Mouse (Mus musculus) E14TG2a.4 (cell line): Measurements from ENCODE around the gene Rho.

ENCODE experiments used
- H3K27me3 ChIP-seq: 2 replicates; pipeline ENCODE4 v1.6.1; 2014; ENCODE audit warnings: low read length, control low read depth; ENCODE audit not compliant: insufficient read depth
- H3K36me3 ChIP-seq: 2 replicates; pipeline ENCODE4 v1.6.1; 2014; ENCODE audit warnings: low read length, control low read depth; ENCODE audit not compliant: insufficient read depth
- H3K4me1 ChIP-seq: replicated peaks from 2 replicates; pipeline ENCODE4 v1.6.1; 2014; ENCODE audit warnings: low read depth, low read length, control low read depth
- H3K4me3 ChIP-seq: replicated peaks from 2 replicates; pipeline ENCODE4 v1.5.1; 2014; ENCODE audit warnings: mild to moderate bottlenecking, low read length
- H3K9me3 ChIP-seq: 2 replicates; pipeline ENCODE4 v1.6.1; 2014; ENCODE audit warnings: low read length, control low read depth
- CTCF ChIP-seq: conservative IDR thresholded peaks from 2 replicates; pipeline ENCODE4 v1.5.1; 2014; ENCODE audit warnings: low read length
- NANOG ChIP-seq: IDR thresholded peaks from 2 replicates; pipeline ENCODE4 v1.6.1; 2014; ENCODE audit warnings: borderline replicate concordance, low read length, mixed read lengths
- POU5F1 ChIP-seq: IDR thresholded peaks from 2 replicates; pipeline ENCODE4 v1.6.1; 2014; ENCODE audit warnings: low read length, borderline replicate concordance

Gene Rho

GRCm38 (mm10) chr6:115969952-115970351 is 38.4 kb downstream of the Rho start:
- H3K9me3 ChIP-seq, result no peaks in the 10 kb centered on the region
- no peaks in the 10 kb centered on the region for H3K36me3 ChIP-seq
- TF ChIP-seq NANOG (no peak), CTCF (no peak), POU5F1 (no peak)
- H3K27me3 ChIP-seq, result peaks cover 31% of the 10 kb centered on the region
- H3K4me3 ChIP-seq, result no peak overlapping the region
- H3K4me1 ChIP-seq, result peaks cover 15% of the 10 kb centered on the region

GRCm38 (mm10) chr6:115971273-115972060 is 39.9 kb downstream of the Rho start:
- Histone ChIP-seq H3K9me3 (no peaks in the 10 kb centered on the region), H3K36me3 (no peaks in the 10 kb centered on the region), H3K4me3 (no peak overlapping the region), H3K4me1 (peaks cover 11% of the 10 kb centered on the region), H3K27me3 (peaks cover 32% of the 10 kb centered on the region)
- TF ChIP-seq CTCF, result no peak
- TF ChIP-seq NANOG, result no peak
- no peak for TF ChIP-seq POU5F1

GRCm38 (mm10) chr6:115972083-115972764 is 40.7 kb downstream of the Rho start:
- Histone ChIP-seq H3K4me3 (no peak overlapping the region), H3K36me3 (no peaks in the 10 kb centered on the region), H3K9me3 (no peaks in the 10 kb centered on the region), H3K4me1 (peaks cover 10% of the 10 kb centered on the region), H3K27me3 (peaks cover 32% of the 10 kb centered on the region)
- TF ChIP-seq NANOG (no peak), POU5F1 (no peak), CTCF (no peak)

GRCm38 (mm10) chr6:115973139-115973875 is 41.8 kb downstream of the Rho start:
- no peak for TF ChIP-seq POU5F1
- TF ChIP-seq CTCF, result no peak
- no peak for TF ChIP-seq NANOG
- no peaks in the 10 kb centered on the region for H3K9me3 ChIP-seq
- H3K4me1 ChIP-seq, result peaks cover 10% of the 10 kb centered on the region
- peaks cover 23% of the 10 kb centered on the region for H3K27me3 ChIP-seq
- no peaks in the 10 kb centered on the region for H3K36me3 ChIP-seq
- H3K4me3 ChIP-seq, result no peak overlapping the region

GRCm38 (mm10) chr6:115973881-115974662 is 42.5 kb downstream of the Rho start:
- H3K4me1 ChIP-seq, result peaks cover 14% of the 10 kb centered on the region
- no peak overlapping the region for H3K4me3 ChIP-seq
- H3K9me3 ChIP-seq, result no peaks in the 10 kb centered on the region
- H3K36me3 ChIP-seq, result no peaks in the 10 kb centered on the region
- peaks cover 22% of the 10 kb centered on the region for H3K27me3 ChIP-seq
- TF ChIP-seq CTCF, result no peak
- TF ChIP-seq POU5F1, result no peak
- no peak for TF ChIP-seq NANOG

GRCm38 (mm10) chr6:115975606-115976005 is 44.1 kb downstream of the Rho start:
- Histone ChIP-seq H3K4me1 (peaks cover 21% of the 10 kb centered on the region), H3K36me3 (no peaks in the 10 kb centered on the region), H3K9me3 (no peaks in the 10 kb centered on the region), H3K27me3 (peaks cover 20% of the 10 kb centered on the region), H3K4me3 (no peak overlapping the region)
- no peak for TF ChIP-seq POU5F1
- TF ChIP-seq CTCF, result no peak
- TF ChIP-seq NANOG, result no peak

- Histone ChIP-seq H3K9me3 (no peaks in the 10 kb centered on the region), H3K36me3 (no peaks in the 10 kb centered on the region), H3K4me1 (peaks cover 15% of the 10 kb centered on the region), H3K27me3 (peaks cover 17% of the 10 kb centered on the region), H3K4me3 (no peak overlapping the region)
- TF ChIP-seq CTCF (no peak), POU5F1 (no peak), NANOG (no peak)
Measured at GRCm38 (mm10) chr6:115977810-115978209, 46.3 kb downstream of the Rho start.
